9 mouse cellular contexts compared by ENCODE assay signal in genomic region chr13:78629041-78629727, GRCm38 (mm10).
DNase-seq lines count a peak whose midpoint lies in the region; ATAC-seq and TF ChIP-seq lines count a peak whose summit lies in the region.
"Had no signal": no experiment of that assay in that cellular context is flagged by ENCODE, and none has a peak within 500 bp of the region (broad histone marks: within the 10 kb centered on the region; RNA-seq: fewer than 3 reads in every experiment).

No protein-coding gene starts in this region.

- no peak overlapping the region for H3K9ac ChIP-seq in lung, embryonic 15.5 days
- no peak overlapping the region for H3K9ac ChIP-seq in embryonic facial prominence, embryonic 11.5 days (replicated peaks; ENCODE audit: low read length)
- H3K9ac ChIP-seq in forebrain, postnatal 0 days, result no peak overlapping the region
- no peak overlapping the region for H3K9ac ChIP-seq in stomach, embryonic 14.5 days (replicated peaks; ENCODE audit: low read depth, low read length)
- H3K9ac ChIP-seq: liver, embryonic 15.5 days had no signal

- H3K27ac ChIP-seq in lung, embryonic 15.5 days, result no peak overlapping the region
- no peak overlapping the region for H3K27ac ChIP-seq in embryonic facial prominence, embryonic 11.5 days (replicated peaks; ENCODE audit: low read depth, low read length)
- no peak overlapping the region for H3K27ac ChIP-seq in forebrain, postnatal 0 days (ENCODE audit: low read depth, low read length)
- H3K27ac ChIP-seq in stomach, embryonic 14.5 days (ENCODE audit: low read length), result peak overlapping the region; percentile 21; the same call in 1 of the 2 replicates
- H3K27ac ChIP-seq in thymus, adult 2 months (ENCODE audit: control insufficient read depth, insufficient read depth, low read length), result no peak overlapping the region
- H3K27ac ChIP-seq: liver, embryonic 15.5 days had no signal

- H3K4me3 ChIP-seq in lung, embryonic 15.5 days, result no peak overlapping the region
- H3K4me3 ChIP-seq in embryonic facial prominence, embryonic 11.5 days (ENCODE audit: low read depth, low read length), result no peak overlapping the region
- H3K4me3 ChIP-seq in forebrain, postnatal 0 days (ENCODE audit: low read depth, low read length), result no peak overlapping the region
- no peak overlapping the region for H3K4me3 ChIP-seq in stomach, embryonic 14.5 days (ENCODE audit: low read depth, low read length)
- no peak overlapping the region for H3K4me3 ChIP-seq in thymus, adult 2 months (ENCODE audit: control insufficient read depth, insufficient read depth, low read length)
- H3K4me3 ChIP-seq: liver, embryonic 15.5 days had no signal

- H3K36me3 ChIP-seq in lung, embryonic 15.5 days, result no peaks in the 10 kb centered on the region
- no peaks in the 10 kb centered on the region for H3K36me3 ChIP-seq in embryonic facial prominence, embryonic 11.5 days (replicated peaks; ENCODE audit: control insufficient read depth, insufficient read depth, low read depth, low read length)
- H3K36me3 ChIP-seq in forebrain, postnatal 0 days (ENCODE audit: insufficient read depth), result no peaks in the 10 kb centered on the region
- no peaks in the 10 kb centered on the region for H3K36me3 ChIP-seq in stomach, embryonic 14.5 days (ENCODE audit: control insufficient read depth, insufficient read depth, low read length)
- H3K36me3 ChIP-seq in thymus, adult 2 months (ENCODE audit: control insufficient read depth, insufficient read depth, low read length), result no peaks in the 10 kb centered on the region
- H3K36me3 ChIP-seq: liver, embryonic 15.5 days had no signal

- TF ChIP-seq CTCF in forebrain, postnatal 0 days (IDR thresholded peaks at IDR 0.05; ENCODE audit: low read depth), result no peak
- TF ChIP-seq CTCF in thymus, adult 2 months (IDR thresholded peaks at IDR 0.05; ENCODE audit: borderline replicate concordance, control insufficient read depth, extremely low read depth, insufficient read depth, low read length, poor library complexity), result no peak

- no peak for DNase-seq in lung, postnatal 14 days
- DNase-seq in embryonic facial prominence, embryonic 11.5 days (ENCODE audit: low spot score), result peak; percentile 64
- no peak for DNase-seq in forebrain, postnatal 0 days
- no peak for DNase-seq in thymus, adult 2 months
- DNase-seq in heart, postnatal 10 days, result no peak

- 26% methylated on average over 10 of the region's 10 CpGs for WGBS in lung, embryonic 15.5 days
- 25% methylated on average over 10 of the region's 10 CpGs for WGBS in embryonic facial prominence, embryonic 11.5 days
- WGBS in forebrain, postnatal 0 days, result 16% methylated on average over 10 of the region's 10 CpGs
- WGBS in stomach, embryonic 14.5 days, result 23% methylated on average over 10 of the region's 10 CpGs
- 68% methylated on average over 10 of the region's 10 CpGs for WGBS in thymus, adult 2 months

- no peaks in the 10 kb centered on the region for H3K27me3 ChIP-seq in lung, embryonic 15.5 days
- no peaks in the 10 kb centered on the region for H3K27me3 ChIP-seq in embryonic facial prominence, embryonic 11.5 days (ENCODE audit: control insufficient read depth, insufficient read depth, low read length)
- H3K27me3 ChIP-seq in forebrain, postnatal 0 days (ENCODE audit: insufficient read depth, low read length), result no peaks in the 10 kb centered on the region
- H3K27me3 ChIP-seq in stomach, embryonic 14.5 days (ENCODE audit: control insufficient read depth, insufficient read depth, low read length), result no peaks in the 10 kb centered on the region
- H3K27me3 ChIP-seq in thymus, adult 2 months (ENCODE audit: control insufficient read depth, insufficient read depth, low read length), result no peaks in the 10 kb centered on the region
- H3K27me3 ChIP-seq: liver, embryonic 15.5 days had no signal

- 0 out of 2 replicates have a peak overlapping the region, but pooled peaks have one; percentile 10 for H3K4me2 ChIP-seq in lung, embryonic 15.5 days
- H3K4me2 ChIP-seq in embryonic facial prominence, embryonic 11.5 days (ENCODE audit: low read depth, low read length), result no peak overlapping the region
- H3K4me2 ChIP-seq in forebrain, postnatal 0 days (ENCODE audit: low read depth), result no peak overlapping the region
- H3K4me2 ChIP-seq in stomach, embryonic 14.5 days (replicated peaks; ENCODE audit: low read depth, low read length), result no peak overlapping the region
- H3K4me2 ChIP-seq: liver, embryonic 15.5 days had no signal

- no peak for TF ChIP-seq POLR2A in thymus, adult 2 months (IDR thresholded peaks at IDR 0.05; ENCODE audit: control insufficient read depth, extremely low read depth, insufficient read depth, low read length, poor library complexity)

- no peaks in the 10 kb centered on the region for H3K9me3 ChIP-seq in lung, embryonic 15.5 days
- H3K9me3 ChIP-seq in embryonic facial prominence, embryonic 11.5 days (replicated peaks; ENCODE audit: control insufficient read depth, low read length), result no peaks in the 10 kb centered on the region
- H3K9me3 ChIP-seq in forebrain, postnatal 0 days (ENCODE audit: low read length), result no peaks in the 10 kb centered on the region
- no peaks in the 10 kb centered on the region for H3K9me3 ChIP-seq in stomach, embryonic 14.5 days (ENCODE audit: control insufficient read depth, low read depth, low read length)
- H3K9me3 ChIP-seq: liver, embryonic 15.5 days had no signal

- intact Hi-C loops in heart, postnatal 10 days (cut with DNase I), result no loop called here

- ATAC-seq in lung, embryonic 15.5 days (ENCODE audit: borderline replicate concordance, extremely low read depth, low FRiP score, low TSS enrichment), result peak; percentile 81; the same call in 1 of the 2 replicates
- ATAC-seq in embryonic facial prominence, embryonic 11.5 days (replicated peaks; ENCODE audit: insufficient number of reproducible peaks, low FRiP score, low TSS enrichment, low read depth), result 0 out of 2 replicates have a peak, but pooled peaks have one; percentile 48
- ATAC-seq in forebrain, postnatal 0 days, result 0 out of 2 replicates have a peak, but pooled peaks have one; percentile 20
- ATAC-seq in stomach, embryonic 14.5 days (ENCODE audit: insufficient number of reproducible peaks, insufficient read depth, low FRiP score, low read depth), result no peak
- ATAC-seq: Patski had no signal

- H3K4me1 ChIP-seq in lung, embryonic 15.5 days, result no peaks in the 10 kb centered on the region
- H3K4me1 ChIP-seq in embryonic facial prominence, embryonic 11.5 days (ENCODE audit: control insufficient read depth, insufficient read depth, low read length), result no peaks in the 10 kb centered on the region
- no peaks in the 10 kb centered on the region for H3K4me1 ChIP-seq in forebrain, postnatal 0 days (ENCODE audit: insufficient read depth)
- no peaks in the 10 kb centered on the region for H3K4me1 ChIP-seq in stomach, embryonic 14.5 days (ENCODE audit: control insufficient read depth, insufficient read depth, low read length)
- no peaks in the 10 kb centered on the region for H3K4me1 ChIP-seq in thymus, adult 2 months (replicated peaks; ENCODE audit: control insufficient read depth, insufficient read depth, low read length)
- H3K4me1 ChIP-seq: liver, embryonic 15.5 days had no signal
